Mouse (Mus musculus) fibroblast of lung, adult 2 months (primary cell): ENCODE measurements around the gene Mettl21e.
"Not testable (repeated sequence)": the region's sequence is repeated elsewhere in the genome, so short reads cannot be mapped to it uniquely, and the experiment has no call there.

Experiments used
- DNase-seq: peaks from one replicate; pipeline ENCODE4 v3.0.0-alpha.2; 2011; ENCODE audit warnings: low read depth

The Mettl21e gene

DNA sequence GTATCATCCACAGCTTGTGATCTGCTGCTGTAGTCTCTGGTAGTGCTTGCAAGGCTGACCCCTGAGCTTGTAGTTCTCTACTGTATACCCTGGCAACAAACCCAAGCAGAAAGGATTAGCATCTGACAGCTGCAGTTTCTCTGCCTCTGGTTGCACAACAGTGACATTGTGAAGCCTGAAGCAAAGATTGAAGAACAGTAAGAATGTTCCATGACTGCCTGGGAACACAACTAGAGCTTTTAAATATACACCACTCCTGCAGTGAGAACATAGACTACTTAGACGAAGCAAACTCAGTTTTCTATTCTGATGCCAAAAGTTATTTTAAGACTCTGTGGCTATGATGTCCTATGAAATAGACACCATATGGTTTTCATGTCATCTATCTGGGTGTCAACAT lies at the start of gene Mettl21e:
Gene Mettl21e (minus strand): TSS at position 86 of the 400 bp plus-strand sequence.
- DNase-seq: no peak

DNA sequence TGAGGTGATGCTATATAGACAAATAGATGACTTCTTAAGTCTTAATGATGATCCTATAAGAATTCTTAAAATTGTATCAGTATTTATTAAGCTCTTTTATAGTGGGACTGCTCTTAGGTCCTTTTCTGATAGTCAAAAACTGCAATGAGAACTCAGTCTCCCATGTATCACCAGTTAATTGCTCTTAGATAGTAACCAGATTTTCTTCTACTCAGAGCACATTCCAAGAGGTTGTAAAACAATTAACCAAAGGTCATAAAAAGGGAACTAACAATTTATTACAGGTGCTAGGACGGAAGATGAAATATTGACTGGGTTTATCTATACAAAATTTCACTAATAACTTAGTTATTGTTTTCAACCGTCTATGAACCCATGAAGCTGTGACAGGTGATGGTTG lies 21.7 kb upstream of the Mettl21e start:
- not testable (repeated sequence) for DNase-seq

DNA sequence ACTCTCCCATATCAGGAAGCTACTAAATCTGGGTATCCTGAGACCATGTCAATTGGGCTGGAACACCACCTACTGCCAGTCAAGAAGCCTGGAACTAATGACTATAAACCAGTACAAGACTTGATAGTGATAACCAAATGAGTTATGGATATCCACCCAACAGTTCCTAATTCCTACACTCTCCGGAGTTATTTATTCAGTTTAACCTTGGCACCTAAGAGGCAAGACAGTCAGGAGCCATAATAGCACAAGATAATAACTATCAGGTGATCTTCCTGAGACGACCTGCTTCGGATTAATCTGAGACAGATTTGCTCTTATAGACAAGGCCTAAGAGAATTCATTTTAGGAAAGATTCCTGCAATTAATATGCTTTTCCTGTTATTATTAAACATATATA lies 21.2 kb upstream of the Mettl21e start:
- no peak for DNase-seq

DNA sequence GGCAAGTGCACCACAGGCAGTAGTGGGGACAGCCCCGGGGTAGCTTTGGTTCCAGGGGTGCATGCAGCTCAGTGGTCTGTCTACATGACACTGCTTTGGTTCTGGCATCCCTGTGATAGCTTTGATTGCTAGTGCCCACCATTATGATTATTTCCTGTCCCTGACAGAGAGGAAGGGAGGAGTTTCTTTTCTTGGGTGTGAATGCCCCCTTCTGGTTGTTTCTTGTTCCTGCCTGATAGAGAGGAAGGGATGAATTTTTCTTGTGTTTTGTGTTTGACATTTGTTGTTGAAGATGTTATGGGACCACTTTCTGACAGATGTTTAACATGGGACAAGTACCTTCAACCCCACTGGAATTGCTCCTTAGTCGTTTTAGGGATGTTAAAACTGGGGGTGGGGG lies 18.5 kb upstream of the Mettl21e start:
- no peak for DNase-seq

DNA sequence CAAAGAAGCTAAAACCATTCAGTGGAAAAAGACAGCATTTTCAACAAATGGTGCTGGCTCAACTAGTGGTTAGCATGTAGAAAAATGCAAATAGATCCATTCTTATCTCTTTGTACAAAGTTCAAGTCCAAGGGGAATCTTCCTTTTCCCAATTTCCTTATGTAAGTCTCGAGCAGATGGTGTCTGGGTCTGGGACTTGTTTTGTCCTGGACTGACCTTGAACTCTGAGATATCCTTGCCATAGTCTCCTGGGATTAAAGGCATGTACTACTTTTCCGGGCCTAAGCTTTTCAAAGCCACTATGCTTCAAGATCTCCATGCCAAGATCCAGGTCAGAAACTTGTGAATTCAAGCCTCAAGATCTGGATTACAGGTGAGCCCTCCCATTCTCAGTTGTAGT lies 16.6 kb upstream of the Mettl21e start:
- DNase-seq: no peak

DNA sequence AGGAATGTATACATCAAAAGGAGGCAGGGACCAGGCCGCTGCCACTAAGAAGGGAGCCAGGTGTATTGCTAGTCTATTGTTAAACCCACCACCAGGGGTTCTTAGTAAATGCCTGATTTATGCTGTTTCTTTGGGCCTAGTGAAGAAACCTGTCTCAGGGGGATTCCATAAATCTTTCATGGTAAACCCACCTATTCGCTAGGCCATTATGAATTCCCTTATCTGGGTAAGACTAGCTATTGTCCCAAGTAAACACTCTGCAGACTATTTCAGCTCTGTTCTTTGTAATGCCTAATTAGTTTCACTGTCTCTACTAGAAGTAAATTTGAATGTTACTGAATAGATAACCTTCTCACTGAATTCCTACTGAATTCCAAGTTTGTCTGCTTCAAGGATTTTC lies 15.8 kb upstream of the Mettl21e start:
- DNase-seq: not testable (repeated sequence)

DNA sequence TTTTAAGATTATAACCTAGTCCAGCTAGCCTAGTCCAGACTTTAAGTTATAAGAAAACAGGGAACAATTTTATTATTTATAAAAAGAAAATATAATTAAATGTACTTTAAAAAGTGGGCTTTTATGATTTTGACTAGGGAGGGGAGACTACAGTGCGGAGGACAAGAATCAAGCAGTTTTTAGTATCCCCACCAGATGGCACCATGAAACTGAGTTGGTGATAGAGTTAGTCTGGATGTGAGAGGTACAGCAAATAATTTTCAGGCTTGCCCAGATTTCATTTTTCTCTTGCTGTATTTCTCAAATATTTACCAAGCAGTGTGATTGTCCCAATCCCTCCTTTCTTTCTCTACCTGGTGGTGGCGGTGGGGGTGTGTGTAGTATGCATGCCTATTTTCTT lies 10.3 kb upstream of the Mettl21e start:
- DNase-seq: peak; percentile 41

DNA sequence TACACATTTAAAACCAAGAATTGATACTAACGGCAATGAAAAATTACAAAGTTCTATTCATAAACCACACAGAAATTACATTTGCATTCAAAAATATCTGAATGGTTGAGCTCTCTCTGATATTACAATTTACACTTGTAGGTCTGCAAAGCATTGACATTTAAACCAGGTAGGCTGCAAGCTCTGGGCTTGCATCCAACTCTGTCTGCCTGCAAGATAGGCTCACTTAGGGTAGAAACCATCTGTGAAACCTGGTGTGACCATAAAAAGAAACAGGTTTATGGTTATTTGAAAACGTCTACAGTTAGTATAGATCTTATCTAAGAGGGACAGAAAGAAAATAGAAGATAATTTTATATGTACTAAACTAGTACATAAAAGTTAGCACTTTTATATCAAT lies 1.6 kb downstream of the Mettl21e start:
- no peak for DNase-seq

DNA sequence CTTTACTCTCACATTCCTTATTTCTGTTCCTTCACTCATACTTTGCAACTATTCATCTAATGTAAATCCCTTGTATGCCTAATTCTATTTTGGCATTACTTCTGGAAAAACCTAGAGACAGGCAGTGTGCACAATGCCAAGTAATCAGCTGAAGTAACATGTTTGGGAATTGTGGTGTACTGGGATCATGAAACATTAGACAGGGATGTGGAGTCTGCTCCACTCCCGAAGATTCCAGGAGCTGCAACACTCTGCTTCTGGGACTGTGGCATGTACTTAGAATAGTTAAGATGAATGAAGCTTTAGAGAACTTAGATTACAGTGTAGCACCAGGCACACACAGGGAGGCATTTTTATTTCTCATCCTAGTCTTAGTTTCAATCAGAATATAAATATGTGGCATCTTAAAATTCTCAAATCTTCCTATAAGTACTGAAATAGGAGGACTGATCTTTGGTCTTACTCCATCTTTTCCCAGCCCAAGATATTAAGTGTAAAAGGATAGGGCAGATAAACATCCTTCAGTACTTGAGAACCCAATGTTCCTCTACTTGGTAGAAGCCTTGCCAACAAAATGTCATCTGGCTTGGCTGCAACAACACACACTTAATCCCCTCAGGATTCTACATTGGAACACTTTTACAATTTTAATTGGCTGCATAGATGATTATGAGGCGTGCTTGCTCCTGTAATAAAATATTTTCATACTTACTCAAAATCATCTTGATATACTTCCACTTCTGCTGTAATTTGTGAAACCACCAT lies 2.2 kb downstream of the Mettl21e start:
- no peak for DNase-seq

DNA sequence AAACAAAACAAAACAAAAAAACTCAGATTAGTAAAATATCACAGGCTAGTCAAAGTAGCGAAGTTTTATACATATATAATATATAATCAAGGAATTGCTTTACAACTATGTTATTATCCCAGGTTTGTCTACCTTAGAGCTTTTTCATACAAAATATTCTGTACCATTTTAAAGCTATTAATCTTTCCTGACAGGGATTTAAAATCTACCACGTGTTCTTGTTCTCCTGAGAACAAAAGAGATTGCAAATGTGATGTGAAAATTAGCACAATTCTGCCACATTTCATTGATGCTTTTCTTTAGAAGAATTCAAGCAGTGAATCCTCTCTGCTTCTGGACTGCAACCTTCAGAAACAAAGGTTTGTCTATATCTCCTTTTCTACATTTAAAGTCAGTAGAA lies 4.3 kb downstream of the Mettl21e start:
- DNase-seq: no peak

DNA sequence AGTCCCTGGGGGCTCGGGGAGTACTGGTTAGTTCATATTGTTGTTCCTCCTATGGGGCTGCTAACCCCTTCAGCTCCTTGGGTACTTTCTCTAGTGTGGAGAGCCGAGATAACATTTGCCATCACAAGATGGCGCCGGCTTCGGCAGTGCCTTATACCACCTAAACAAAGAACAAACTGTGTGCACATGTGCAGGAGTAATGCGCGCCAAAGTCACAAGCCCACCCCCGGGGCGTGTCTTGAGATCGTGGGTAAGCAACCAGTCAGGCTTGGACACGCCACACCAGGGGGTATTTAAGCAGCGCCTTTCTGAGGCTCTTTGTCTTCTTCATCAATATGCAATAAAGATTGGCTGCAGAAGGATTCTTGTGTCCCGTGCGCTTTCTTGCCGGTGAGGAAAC lies 15.9 kb downstream of the Mettl21e start:
- DNase-seq: no peak

DNA sequence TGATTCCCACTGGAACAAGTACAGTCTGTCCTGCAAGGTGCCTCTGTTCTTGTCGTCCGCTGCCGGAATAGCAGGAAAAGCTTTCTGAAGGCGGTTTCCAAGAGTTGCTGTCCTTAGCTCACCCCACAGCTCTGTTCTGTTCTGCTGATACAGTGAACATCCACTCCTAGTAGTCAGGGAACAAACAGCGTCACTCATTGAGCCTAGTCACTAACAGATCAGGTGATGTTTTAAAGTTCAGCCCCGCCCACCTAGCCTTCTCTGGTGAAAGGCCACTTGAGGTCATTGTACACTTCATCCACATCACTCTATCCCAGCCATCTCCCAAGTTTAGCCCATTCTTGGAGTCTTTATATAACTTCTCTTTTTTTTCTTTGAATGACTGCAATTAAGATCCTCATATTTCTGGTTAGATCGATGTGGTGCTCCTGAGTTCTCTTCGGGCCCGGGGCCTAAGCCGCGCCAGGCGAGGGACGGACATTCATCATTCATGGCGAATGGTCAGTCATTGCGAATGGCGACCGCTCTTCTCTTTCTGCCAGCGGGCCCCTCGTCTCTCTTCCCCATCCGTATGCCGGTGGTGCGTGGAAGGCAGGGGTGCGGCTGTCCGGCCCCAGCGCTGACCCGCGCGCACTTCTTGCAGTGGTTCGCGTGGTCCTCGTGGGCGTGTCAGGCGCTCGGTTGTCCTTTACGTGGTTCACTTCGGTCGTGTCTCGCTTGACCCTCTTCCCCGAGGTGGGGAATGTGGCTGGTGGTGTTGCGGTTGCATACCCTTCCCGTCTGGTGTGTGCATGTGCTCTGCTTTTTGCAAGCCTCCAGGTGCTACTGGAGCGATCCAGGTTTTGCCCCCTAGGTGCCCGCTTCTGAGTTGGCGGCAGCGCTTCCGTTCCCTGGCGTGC lies 20.2 kb downstream of the Mettl21e start:
- no peak for DNase-seq

DNA sequence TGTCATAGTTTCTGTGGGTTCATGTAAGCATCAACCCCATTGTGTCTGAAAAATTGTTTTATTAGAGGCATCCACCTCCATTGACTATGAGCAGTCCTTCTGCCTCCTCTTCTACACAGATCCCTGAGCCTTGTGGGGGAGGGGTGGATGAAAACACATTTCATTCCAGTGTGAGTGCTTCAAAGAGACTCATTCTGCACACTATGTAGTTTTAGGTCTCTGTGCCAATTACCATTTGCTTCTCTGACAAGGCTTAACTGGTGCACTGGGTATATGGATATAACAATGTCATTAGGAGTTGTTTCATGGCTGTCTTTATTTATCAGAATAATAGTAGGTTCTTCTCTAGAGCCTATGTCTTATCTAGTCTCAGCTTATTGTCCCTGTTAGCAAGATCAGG lies 32.4 kb downstream of the Mettl21e start:
- DNase-seq: no peak

DNA sequence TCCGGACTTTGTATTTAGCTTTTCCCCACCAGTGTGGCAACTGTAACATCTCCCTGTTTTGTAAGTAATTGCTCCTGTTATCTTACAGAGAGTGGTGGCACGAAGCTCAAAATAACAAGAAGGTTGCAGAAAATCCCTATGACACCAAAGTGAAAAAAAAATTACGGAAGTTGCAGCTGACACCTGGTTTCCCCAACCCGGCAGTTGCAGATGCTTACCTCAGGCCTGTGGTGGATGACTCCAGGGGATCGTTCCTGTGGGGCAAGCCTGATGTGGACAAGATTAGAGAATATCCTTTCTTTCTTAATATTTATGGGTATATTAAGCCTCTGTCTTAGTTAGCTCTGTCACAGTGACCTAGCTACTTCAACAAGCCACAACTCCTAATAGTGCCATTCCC lies 40.7 kb downstream of the Mettl21e start:
- no peak for DNase-seq

DNA sequence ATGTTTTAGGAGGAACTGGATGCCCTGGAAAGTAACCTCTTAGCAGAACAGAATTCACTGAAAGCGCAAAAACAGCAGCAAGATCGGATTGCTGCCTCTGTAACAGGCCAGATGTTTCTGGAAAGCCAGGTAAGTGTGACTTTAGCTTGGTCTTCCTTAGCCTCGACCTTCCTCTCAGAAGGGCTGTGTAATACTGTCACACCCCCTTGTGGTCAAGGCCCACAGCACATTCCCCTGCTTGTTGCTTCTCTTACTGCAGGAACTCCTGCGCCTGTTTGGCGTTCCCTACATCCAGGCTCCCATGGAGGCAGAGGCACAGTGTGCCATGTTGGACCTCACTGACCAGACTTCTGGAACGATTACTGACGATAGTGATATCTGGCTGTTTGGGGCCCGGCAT lies 44.9 kb downstream of the Mettl21e start:
- no peak for DNase-seq

DNA sequence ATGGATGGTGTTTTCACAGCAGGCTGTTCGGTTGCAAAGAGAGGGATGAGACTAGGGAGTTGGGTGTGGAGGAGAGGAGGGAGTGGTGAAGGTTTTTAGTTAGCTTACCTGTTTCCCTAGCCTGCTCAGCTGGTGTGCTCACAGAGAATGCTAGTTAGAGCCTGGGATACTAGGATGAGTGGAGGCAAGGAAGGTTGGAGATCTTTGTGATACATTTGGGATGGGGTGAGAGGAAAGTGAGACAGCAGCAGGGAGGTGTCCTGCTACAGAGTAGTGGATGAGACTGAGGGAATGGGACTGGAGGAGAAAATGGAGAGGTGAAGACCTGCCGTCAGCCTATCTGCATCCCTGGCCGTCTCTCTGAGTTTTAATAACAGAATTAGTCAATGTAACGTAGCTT lies 46.1 kb downstream of the Mettl21e start:
- no peak for DNase-seq

DNA sequence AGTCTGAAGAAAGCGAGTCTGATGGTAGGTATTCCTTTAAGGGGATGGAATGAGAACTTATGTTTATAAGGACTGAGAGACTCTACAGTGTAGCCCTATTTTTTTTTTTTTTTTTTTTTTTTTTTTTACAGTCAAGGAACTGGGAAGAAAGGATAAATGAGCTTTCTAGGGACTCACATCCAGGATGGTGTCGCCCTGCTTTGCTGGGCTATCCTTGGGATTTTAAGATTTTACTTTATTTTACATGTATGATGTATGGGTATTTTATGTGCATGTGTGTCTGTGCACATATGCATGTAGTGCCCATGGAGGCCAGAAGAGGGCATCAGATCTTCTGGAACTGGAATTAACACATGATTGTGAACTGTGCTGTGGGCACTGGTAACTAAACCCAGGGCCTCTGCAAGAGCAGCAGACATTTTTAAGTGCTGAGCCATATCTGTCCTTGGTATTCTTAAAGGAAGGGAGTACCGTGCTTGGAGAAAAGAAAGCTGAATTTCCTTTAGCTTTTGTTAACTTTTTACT lies 50.8 kb downstream of the Mettl21e start:
- no peak for DNase-seq

DNA sequence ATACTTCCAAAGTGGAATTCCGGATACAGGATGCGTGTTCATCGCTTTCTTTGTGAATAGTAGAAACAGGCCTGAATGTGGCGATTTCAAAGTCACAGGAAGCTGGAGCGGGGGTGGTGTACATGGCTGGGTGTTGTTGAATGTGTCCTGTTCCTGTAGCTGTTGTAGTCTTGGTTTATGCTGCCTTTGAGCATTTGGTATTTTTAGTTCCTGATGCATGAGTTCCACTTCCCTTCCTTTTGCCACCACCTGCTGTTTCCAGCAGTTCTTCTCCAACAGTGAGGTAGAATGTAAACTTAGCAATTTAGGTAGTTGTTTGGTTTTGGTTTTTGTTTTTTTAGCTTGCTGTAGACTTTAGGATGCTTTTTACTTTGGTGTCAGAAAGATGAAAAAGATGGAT lies 56.4 kb downstream of the Mettl21e start:
- DNase-seq: no peak

DNA sequence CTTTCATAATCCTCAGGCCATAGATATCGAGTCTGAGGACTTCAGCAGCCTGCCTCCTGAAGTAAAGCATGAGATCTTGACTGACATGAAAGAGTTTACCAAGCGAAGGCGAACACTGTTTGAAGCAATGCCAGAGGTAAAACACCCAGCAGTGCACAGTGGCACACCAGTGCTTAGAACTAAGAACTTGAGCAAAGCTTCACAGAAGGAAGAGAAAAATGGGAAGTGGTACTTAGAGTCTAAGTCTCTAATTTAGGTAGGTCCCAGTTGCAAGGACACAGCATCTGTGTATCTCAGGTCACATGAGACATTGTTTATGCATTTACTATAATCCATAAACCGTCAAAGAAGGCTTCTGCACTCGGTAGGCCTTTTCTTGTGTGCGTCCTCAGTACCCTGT lies 56.9 kb downstream of the Mettl21e start:
- no peak for DNase-seq

DNA sequence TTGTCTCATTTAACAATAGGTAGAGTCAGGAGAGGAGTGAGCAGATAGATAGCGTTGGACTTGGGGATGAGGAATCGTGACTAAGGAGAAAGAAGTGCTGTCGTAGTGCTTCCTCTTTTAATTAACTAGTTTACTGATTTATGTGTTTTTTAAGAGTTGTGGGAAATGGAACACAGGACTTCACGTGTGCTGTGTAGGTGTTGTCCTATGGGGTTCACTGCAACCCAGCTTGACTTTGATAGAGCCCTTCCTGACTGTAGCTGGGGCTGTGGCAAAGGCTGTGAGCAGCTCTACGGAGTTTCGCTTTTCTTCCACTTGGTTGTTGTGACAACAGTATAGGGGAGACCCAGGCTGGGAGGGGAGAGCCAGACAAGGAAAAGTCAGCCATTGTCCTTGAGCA lies 60.4 kb downstream of the Mettl21e start:
- no peak for DNase-seq

DNA sequence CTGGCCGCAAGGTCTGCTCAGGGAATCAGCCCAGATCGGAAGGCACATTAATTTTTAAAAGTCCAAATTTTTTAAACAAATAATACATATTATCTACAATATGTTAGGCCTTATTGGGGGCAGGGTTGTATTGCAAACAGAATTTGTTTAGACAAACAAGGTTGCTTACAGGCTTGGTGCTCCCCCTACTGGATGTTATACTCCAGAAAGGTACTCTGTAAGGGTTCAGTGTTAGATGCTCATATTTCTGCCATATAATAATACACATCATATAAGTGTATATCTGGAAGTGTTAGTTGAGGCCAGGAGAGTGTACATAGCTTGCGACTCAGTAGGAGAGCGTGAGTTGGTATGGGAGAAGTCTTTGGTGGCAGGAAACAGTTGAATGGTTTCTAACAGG lies 63.5 kb downstream of the Mettl21e start:
- DNase-seq: no peak
